Mouse (Mus musculus) heart, adult 2 months (tissue): Measurements from ENCODE around the gene 9530003J23Rik.
A peak's percentile ranks its signal among the peaks of the same experiment; 100 is the strongest.

ENCODE experiments used
- CTCF ChIP-seq: fragments of 200-600 bp; IDR thresholded peaks from 2 replicates; pipeline ENCODE4 v1.8.1; 2022; ENCODE audit warnings: antibody characterized with exemption, mild to moderate bottlenecking, moderate library complexity
- EP300 ChIP-seq: fragments of 200-500 bp; IDR thresholded peaks from 2 replicates; pipeline ENCODE4 v1.6.1; 2011; ENCODE audit warnings: low read depth, low read length, control low read depth; ENCODE audit not compliant: insufficient read depth
- POLR2A ChIP-seq: fragments of 200-500 bp; IDR thresholded peaks from 2 replicates; pipeline ENCODE4 v1.6.1; 2011; ENCODE audit warnings: mild to moderate bottlenecking, low read depth, low read length, control low read depth; ENCODE audit not compliant: insufficient read depth

- no peak for TF ChIP-seq CTCF
- TF ChIP-seq POLR2A, result peak; percentile 88
- 0 out of 2 replicates have a peak, but pooled peaks have one; percentile 15 for TF ChIP-seq EP300
These were observed 14.2 kb downstream of the 9530003J23Rik start, which contains the start of gene Yeats4 for GRCm38 (mm10) chr10:117224102-117224990.
